Mouse (Mus musculus): Measurements from ENCODE around the gene Rcbtb2. TPM values are rescaled to one million over a fixed set of nuclear protein-coding genes. Genes with fewer than 3 reads are reported as not detected.
"Not testable (repeated sequence)": the region's sequence is repeated elsewhere in the genome, so short reads cannot be mapped to it uniquely, and the experiment has no call there.

Gene Rcbtb2
- 58.8 and 69.3 TPM in 2 replicates for polyA plus RNA-seq (2012; rRNA removed)

GRCm38 (mm10) chr14:73122923-73123278, at the start of gene Rcbtb2:
Gene Rcbtb2, plus strand, starts transcription at chr14:73123037.
- no peak for DNase-seq (ENCODE audit: low read depth)
- TF ChIP-seq POLR2A (IDR thresholded peaks at IDR 0.05; ENCODE audit: borderline replicate concordance, extremely low read depth, insufficient read depth, insufficient read length, poor library complexity, severe bottlenecking), result no peak
- TF ChIP-seq CTCF (IDR thresholded peaks at IDR 0.05; ENCODE audit: borderline replicate concordance, extremely low read depth, insufficient read depth, insufficient read length), result no peak

GRCm38 (mm10) chr14:73083563-73083962, 39.3 kb upstream of the Rcbtb2 start:
- no peak for TF ChIP-seq CTCF (IDR thresholded peaks at IDR 0.05; ENCODE audit: borderline replicate concordance, extremely low read depth, insufficient read depth, insufficient read length)
- TF ChIP-seq POLR2A (IDR thresholded peaks at IDR 0.05; ENCODE audit: borderline replicate concordance, extremely low read depth, insufficient read depth, insufficient read length, poor library complexity, severe bottlenecking), result no peak
- no peak for DNase-seq (ENCODE audit: low read depth)

- TF ChIP-seq POLR2A (IDR thresholded peaks at IDR 0.05; ENCODE audit: borderline replicate concordance, extremely low read depth, insufficient read depth, insufficient read length, poor library complexity, severe bottlenecking), result no peak
- TF ChIP-seq CTCF (IDR thresholded peaks at IDR 0.05; ENCODE audit: borderline replicate concordance, extremely low read depth, insufficient read depth, insufficient read length), result no peak
- no peak for DNase-seq (ENCODE audit: low read depth)
Measured at GRCm38 (mm10) chr14:73086425-73086824, 36.4 kb upstream of the Rcbtb2 start.

- no peak for DNase-seq (ENCODE audit: low read depth)
- TF ChIP-seq CTCF (IDR thresholded peaks at IDR 0.05; ENCODE audit: borderline replicate concordance, extremely low read depth, insufficient read depth, insufficient read length), result no peak
- TF ChIP-seq POLR2A (IDR thresholded peaks at IDR 0.05; ENCODE audit: borderline replicate concordance, extremely low read depth, insufficient read depth, insufficient read length, poor library complexity, severe bottlenecking), result no peak
Measured at GRCm38 (mm10) chr14:73087247-73087646, 35.6 kb upstream of the Rcbtb2 start.

- DNase-seq (ENCODE audit: low read depth), result no peak
- TF ChIP-seq CTCF (IDR thresholded peaks at IDR 0.05; ENCODE audit: borderline replicate concordance, extremely low read depth, insufficient read depth, insufficient read length), result no peak
- no peak for TF ChIP-seq POLR2A (IDR thresholded peaks at IDR 0.05; ENCODE audit: borderline replicate concordance, extremely low read depth, insufficient read depth, insufficient read length, poor library complexity, severe bottlenecking)
Measured at GRCm38 (mm10) chr14:73087746-73088145, 35.1 kb upstream of the Rcbtb2 start.

- no peak for DNase-seq (ENCODE audit: low read depth)
Measured at GRCm38 (mm10) chr14:73088224-73088623, 34.6 kb upstream of the Rcbtb2 start.

GRCm38 (mm10) chr14:73092871-73093270, 30.0 kb upstream of the Rcbtb2 start:
- no peak for TF ChIP-seq CTCF (IDR thresholded peaks at IDR 0.05; ENCODE audit: borderline replicate concordance, extremely low read depth, insufficient read depth, insufficient read length)
- no peak for TF ChIP-seq POLR2A (IDR thresholded peaks at IDR 0.05; ENCODE audit: borderline replicate concordance, extremely low read depth, insufficient read depth, insufficient read length, poor library complexity, severe bottlenecking)
- no peak for DNase-seq (ENCODE audit: low read depth)

More at GRCm38 (mm10) chr14:73088224-73088623, 34.6 kb upstream of the Rcbtb2 start:
- TF ChIP-seq CTCF (IDR thresholded peaks at IDR 0.05; ENCODE audit: borderline replicate concordance, extremely low read depth, insufficient read depth, insufficient read length) (no peak), POLR2A (IDR thresholded peaks at IDR 0.05; ENCODE audit: borderline replicate concordance, extremely low read depth, insufficient read depth, insufficient read length, poor library complexity, severe bottlenecking) (no peak)

- no peak for DNase-seq (ENCODE audit: low read depth)
- TF ChIP-seq POLR2A (IDR thresholded peaks at IDR 0.05; ENCODE audit: borderline replicate concordance, extremely low read depth, insufficient read depth, insufficient read length, poor library complexity, severe bottlenecking) (no peak), CTCF (IDR thresholded peaks at IDR 0.05; ENCODE audit: borderline replicate concordance, extremely low read depth, insufficient read depth, insufficient read length) (no peak)
Measured at GRCm38 (mm10) chr14:73094802-73095550, 27.9 kb upstream of the Rcbtb2 start.

- no peak for TF ChIP-seq POLR2A (IDR thresholded peaks at IDR 0.05; ENCODE audit: borderline replicate concordance, extremely low read depth, insufficient read depth, insufficient read length, poor library complexity, severe bottlenecking)
- peak; percentile 92 for TF ChIP-seq CTCF (IDR thresholded peaks at IDR 0.05; ENCODE audit: borderline replicate concordance, extremely low read depth, insufficient read depth, insufficient read length)
Measured at GRCm38 (mm10) chr14:73098677-73099387, 24.0 kb upstream of the Rcbtb2 start.

GRCm38 (mm10) chr14:73102270-73102865, 20.5 kb upstream of the Rcbtb2 start:
- no peak for DNase-seq (ENCODE audit: low read depth)
- TF ChIP-seq CTCF (IDR thresholded peaks at IDR 0.05; ENCODE audit: borderline replicate concordance, extremely low read depth, insufficient read depth, insufficient read length) (no peak), POLR2A (IDR thresholded peaks at IDR 0.05; ENCODE audit: borderline replicate concordance, extremely low read depth, insufficient read depth, insufficient read length, poor library complexity, severe bottlenecking) (no peak)

More at GRCm38 (mm10) chr14:73098677-73099387, 24.0 kb upstream of the Rcbtb2 start:
- peak; percentile 86 for DNase-seq (ENCODE audit: low read depth)

- DNase-seq (ENCODE audit: low read depth), result not testable (repeated sequence)
Measured at GRCm38 (mm10) chr14:73102986-73103385, 19.9 kb upstream of the Rcbtb2 start.
